12 mouse cellular contexts compared by ENCODE assay signal in the genomic region with DNA sequence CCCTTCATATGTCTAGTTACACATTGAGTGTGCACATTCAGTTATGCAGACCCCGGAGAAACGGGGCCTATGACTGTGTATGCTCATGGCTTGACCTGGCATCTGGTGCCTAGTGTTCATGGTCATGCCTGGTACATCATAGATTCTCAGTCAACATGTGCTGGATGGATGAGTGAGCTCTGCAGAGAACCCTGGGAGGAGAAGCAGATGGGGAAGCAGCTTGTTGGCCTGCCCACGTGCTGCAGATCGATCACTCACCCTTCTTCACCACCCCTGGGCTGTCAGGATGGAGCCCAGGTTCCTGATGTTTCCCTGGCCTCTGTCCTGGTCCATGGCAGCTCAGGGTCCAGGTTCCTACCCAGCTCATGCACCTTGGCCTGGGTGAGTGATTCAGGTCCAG. TPM values are rescaled to one million over a fixed set of nuclear protein-coding genes. Genes with fewer than 3 reads are reported as not detected.
"Had no signal": no experiment of that assay in that cellular context is flagged by ENCODE, and none has a peak within 500 bp of the region (broad histone marks: within the 10 kb centered on the region; RNA-seq: fewer than 3 reads in every experiment).

No protein-coding gene starts in this region.

- H3K4me3 ChIP-seq: limb, embryonic 10.5 days; liver, embryonic 15.5 days; midbrain, embryonic 15.5 days; neural tube, embryonic 12.5 days; stomach, embryonic 15.5 days had no signal

- H3K27ac ChIP-seq: limb, embryonic 10.5 days; liver, embryonic 15.5 days; midbrain, embryonic 15.5 days; neural tube, embryonic 12.5 days; stomach, embryonic 15.5 days had no signal

- DNase-seq: kidney, adult 2 months; kidney, postnatal 25 days; lung, adult 2 months; lung, postnatal 36 days; thymus, adult 2 months; thymus, postnatal 25 days had no signal

RNA-seq across cellular contexts. Expression of a gene that starts 13.4 kb away (rescaled TPM):
- total RNA-seq: megakaryocyte progenitor cell, adult 5-6 weeks had no signal
